In genomic region chr10:13861115-13861909, GRCm38 (mm10) we compare ENCODE assay signal across 9 mouse cellular contexts. TPM values are rescaled to one million over a fixed set of nuclear protein-coding genes. Genes with fewer than 3 reads are reported as not detected.
A peak's percentile ranks its signal among the peaks of the same experiment; 100 is the strongest.
DNase-seq lines count a peak whose midpoint lies in the region; ATAC-seq and TF ChIP-seq lines count a peak whose summit lies in the region.
"Had no signal": no experiment of that assay in that cellular context is flagged by ENCODE, and none has a peak within 500 bp of the region (broad histone marks: within the 10 kb centered on the region; RNA-seq: fewer than 3 reads in every experiment).

No protein-coding gene starts in this region.

- H3K9me3 ChIP-seq in forebrain, embryonic 16.5 days (ENCODE audit: control insufficient read depth, low read length), result no peaks in the 10 kb centered on the region
- no peaks in the 10 kb centered on the region for H3K9me3 ChIP-seq in intestine, postnatal 0 days (ENCODE audit: control insufficient read depth)
- H3K9me3 ChIP-seq in midbrain, embryonic 15.5 days, result no peaks in the 10 kb centered on the region

- no peaks in the 10 kb centered on the region for H3K36me3 ChIP-seq in forebrain, embryonic 16.5 days (ENCODE audit: control insufficient read depth, insufficient read depth)
- H3K36me3 ChIP-seq in intestine, postnatal 0 days (ENCODE audit: control insufficient read depth, insufficient read depth), result no peaks in the 10 kb centered on the region
- no peaks in the 10 kb centered on the region for H3K36me3 ChIP-seq in midbrain, embryonic 15.5 days (replicated peaks)

- peak overlapping the region; percentile 49; the same call in 1 of the 2 replicates for H3K27ac ChIP-seq in gastrocnemius, adult 2 months
- H3K27ac ChIP-seq in forebrain, embryonic 16.5 days (ENCODE audit: low read length), result peak overlapping the region; percentile 80
- H3K27ac ChIP-seq in intestine, postnatal 0 days (ENCODE audit: low read depth, low read length), result peak overlapping the region; percentile 6; the same call in 1 of the 2 replicates
- peak overlapping the region; percentile 59 for H3K27ac ChIP-seq in midbrain, embryonic 15.5 days

- H3K27me3 ChIP-seq in forebrain, embryonic 16.5 days (replicated peaks; ENCODE audit: control insufficient read depth, insufficient read depth, low read length), result no peaks in the 10 kb centered on the region
- no peaks in the 10 kb centered on the region for H3K27me3 ChIP-seq in intestine, postnatal 0 days (replicated peaks; ENCODE audit: control insufficient read depth, insufficient read depth, low read length)
- no peaks in the 10 kb centered on the region for H3K27me3 ChIP-seq in midbrain, embryonic 15.5 days (replicated peaks)

- no peak for DNase-seq in gastrocnemius, adult 2 months
- DNase-seq in gastrocnemius, adult 8-10 months (ENCODE audit: low spot score in 2 of 2), result no peak
- peak; percentile 36 to 48 for DNase-seq in left cerebral cortex, postnatal 10 days (ENCODE audit: extremely low spot score in 1 of 2, low spot score in 2 of 2)
- DNase-seq in urinary bladder, adult 18-20 months (ENCODE audit: low spot score in 2 of 2), result no peak

- intact Hi-C loops in gastrocnemius, adult 2 months (cut with DNase I), result no loop called here
- intact Hi-C loops in left cerebral cortex, postnatal 10 days (cut with DNase I), result no loop called here

- ATAC-seq in forebrain, embryonic 16.5 days, result peak; percentile 88
- ATAC-seq in intestine, postnatal 0 days, result peak; percentile 70
- peak; percentile 85 for ATAC-seq in midbrain, embryonic 15.5 days (replicated peaks)
- ATAC-seq in megakaryocyte, adult 5-6 weeks (ENCODE audit: poor library complexity, severe bottlenecking), result no peak

- 11% methylated on average over 11 of the region's 11 CpGs for WGBS in forebrain, embryonic 16.5 days
- WGBS in intestine, postnatal 0 days, result 23% methylated on average over 11 of the region's 11 CpGs
- WGBS in midbrain, embryonic 15.5 days, result 8% methylated on average over 11 of the region's 11 CpGs

- peaks cover 7% of the 10 kb centered on the region; the same call in 1 of the 2 replicates for H3K4me1 ChIP-seq in forebrain, embryonic 16.5 days (replicated peaks; ENCODE audit: control insufficient read depth, insufficient read depth, low read length)
- peaks cover 5% of the 10 kb centered on the region; the same call in 1 of the 2 replicates for H3K4me1 ChIP-seq in intestine, postnatal 0 days (replicated peaks; ENCODE audit: control insufficient read depth, insufficient read depth, low read length)
- H3K4me1 ChIP-seq in midbrain, embryonic 15.5 days, result peaks cover 10% of the 10 kb centered on the region; the same call in 1 of the 2 replicates

- peak overlapping the region; percentile 36; the same call in 1 of the 2 replicates for H3K9ac ChIP-seq in forebrain, embryonic 16.5 days (replicated peaks; ENCODE audit: low read depth, low read length)
- no peak overlapping the region for H3K9ac ChIP-seq in intestine, postnatal 0 days (ENCODE audit: low read depth, low read length)
- no peak overlapping the region for H3K9ac ChIP-seq in midbrain, embryonic 15.5 days

- peak overlapping the region; percentile 43 for H3K4me2 ChIP-seq in forebrain, embryonic 16.5 days (ENCODE audit: low read length)
- H3K4me2 ChIP-seq in intestine, postnatal 0 days (replicated peaks; ENCODE audit: low read depth), result peak overlapping the region; percentile 48
- H3K4me2 ChIP-seq in midbrain, embryonic 15.5 days, result peak overlapping the region; percentile 33

- 0 out of 2 replicates have a peak overlapping the region, but pooled peaks have one; percentile 1 for H3K4me3 ChIP-seq in gastrocnemius, adult 2 months
- peak overlapping the region; percentile 24; the same call in 1 of the 2 replicates for H3K4me3 ChIP-seq in forebrain, embryonic 16.5 days (replicated peaks; ENCODE audit: low read length)
- H3K4me3 ChIP-seq in intestine, postnatal 0 days (ENCODE audit: low read depth, low read length), result no peak overlapping the region
- H3K4me3 ChIP-seq in midbrain, embryonic 15.5 days, result peak overlapping the region; percentile 17

- TF ChIP-seq CTCF in gastrocnemius, adult 2 months (IDR thresholded peaks at IDR 0.05), result no peak
- TF ChIP-seq CTCF in intestine, postnatal 0 days (IDR thresholded peaks at IDR 0.05; ENCODE audit: low read depth), result no peak

RNA-seq across cellular contexts. Expression of gene Aig1, which starts 7.5 kb away (rescaled TPM):
- 10 to 100 TPM; 15.7 to 18.0 TPM for total RNA-seq in gastrocnemius, adult 2 months (2021)
- total RNA-seq in gastrocnemius, adult 8-10 months (2022), result 10 to 100 TPM; 12.8 to 13.9 (median 13.3) TPM
- polyA plus RNA-seq in forebrain, embryonic 16.5 days (2015; fragmentation: Nextera tagmentation; extraction: Ambion mirVana), result 72.1 and 78.0 TPM in 2 replicates
- polyA plus RNA-seq in intestine, postnatal 0 days (2015; fragmentation: Nextera tagmentation; extraction: Ambion mirVana), result 88.3 and 92.9 TPM in 2 replicates
- 10 to 100 TPM; 71.2 to 76.6 TPM for total RNA-seq in left cerebral cortex, postnatal 10 days (2021)
- 86.4 and 90.1 TPM in 2 replicates for polyA plus RNA-seq in midbrain, embryonic 15.5 days (2015; fragmentation: Nextera tagmentation; extraction: Ambion mirVana)
- 6.0 and 7.3 TPM in 2 replicates for total RNA-seq in megakaryocyte, adult 5-6 weeks (2015)
- 3.5 and 4.7 TPM in 2 replicates for total RNA-seq in megakaryocyte, adult 5-6 weeks (2017)
- total RNA-seq: MEL had no signal

Comparison
In these comparisons a context has a peak if more than half of its experiments do, and no peak if none do; other contexts are left out.
1. DNase-seq: peak in left cerebral cortex, postnatal 10 days (2 of 2); none in gastrocnemius, adult 2 months (single experiment), gastrocnemius, adult 8-10 months (0 of 2) and urinary bladder, adult 18-20 months (0 of 2).
2. H3K27ac ChIP-seq: peak in every context shown above with its lines; median percentile 80 in forebrain, embryonic 16.5 days; 59 in midbrain, embryonic 15.5 days; 49 in gastrocnemius, adult 2 months; 6 in intestine, postnatal 0 days.
3. Peak in every context shown above with its lines, with median percentiles within 50 percentile points of each other: H3K4me2 ChIP-seq.